Mouse (Mus musculus) thymus, postnatal 10 days (tissue): ENCODE measurements around the gene Gfra1.

ENCODE experiments used
- DNase-seq, 2 experiments: peaks; one replicate each; pipeline ENCODE4 v3.0.0; 2021; ENCODE audit warnings: low spot score in 2 of 2

The Gfra1 gene

DNA sequence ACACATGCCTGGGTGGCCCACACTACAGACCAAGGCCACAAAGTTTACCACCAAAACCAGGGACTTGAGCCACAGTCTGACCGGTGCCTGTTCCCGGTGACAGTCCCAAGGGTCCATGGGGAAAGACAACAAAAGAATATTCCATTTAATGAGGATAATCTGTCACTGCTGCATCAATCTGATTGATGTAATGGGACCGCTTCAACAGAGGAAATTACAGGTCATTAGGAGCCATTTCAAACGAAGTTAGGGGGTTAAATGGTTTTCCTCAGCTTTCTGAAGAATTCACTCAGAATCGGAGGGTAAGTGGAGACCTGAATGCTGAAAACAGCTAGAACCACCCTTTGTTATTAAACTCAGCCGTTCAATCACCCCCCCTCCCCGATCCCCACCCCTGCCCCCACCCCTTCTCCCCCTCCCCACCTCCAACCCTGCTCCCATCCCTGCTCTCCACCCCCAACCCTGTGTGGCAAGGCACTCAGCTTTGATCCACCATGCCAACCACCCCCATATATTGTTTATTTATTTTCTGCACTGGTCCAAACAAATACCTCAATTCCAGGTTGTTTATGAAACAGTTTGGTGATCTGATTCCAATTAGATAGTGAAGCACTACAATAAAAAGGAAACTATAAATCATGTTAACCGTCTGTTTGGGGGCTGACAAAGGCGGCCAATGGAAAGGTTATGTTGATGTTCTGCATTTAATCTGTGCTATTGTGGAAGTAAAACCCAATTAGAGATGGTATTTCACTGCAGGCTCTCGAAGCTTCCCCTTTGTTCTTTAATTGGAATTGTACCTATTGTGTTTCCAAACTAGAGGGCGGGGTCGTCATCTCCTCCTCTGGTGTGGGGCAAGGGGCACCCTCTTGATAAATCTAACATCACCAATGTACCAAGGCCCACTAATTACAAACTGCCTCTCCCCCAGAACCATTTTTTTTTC lies 119.9 kb downstream of the Gfra1 start:
- DNase-seq = no peak

DNA sequence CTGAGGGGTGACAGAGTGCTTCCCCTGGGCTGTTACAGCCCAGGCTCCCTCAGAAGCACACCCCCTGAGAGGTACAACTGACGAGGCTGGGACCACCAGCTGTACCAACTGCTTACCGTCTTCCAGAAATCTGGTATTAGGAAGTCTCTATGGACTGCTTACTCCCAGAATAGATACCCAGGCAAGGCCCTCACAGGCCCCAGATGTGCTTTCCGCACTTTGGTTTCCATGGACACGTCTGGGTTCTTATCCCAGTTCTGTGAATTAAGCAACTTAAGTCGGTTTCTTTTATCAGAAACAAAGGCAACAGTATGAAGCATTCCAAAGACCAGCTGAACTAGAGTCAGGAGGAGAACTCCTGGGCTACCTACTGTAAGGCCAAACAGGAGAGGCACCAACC lies 126.4 kb downstream of the Gfra1 start:
- DNase-seq = no peak

DNA sequence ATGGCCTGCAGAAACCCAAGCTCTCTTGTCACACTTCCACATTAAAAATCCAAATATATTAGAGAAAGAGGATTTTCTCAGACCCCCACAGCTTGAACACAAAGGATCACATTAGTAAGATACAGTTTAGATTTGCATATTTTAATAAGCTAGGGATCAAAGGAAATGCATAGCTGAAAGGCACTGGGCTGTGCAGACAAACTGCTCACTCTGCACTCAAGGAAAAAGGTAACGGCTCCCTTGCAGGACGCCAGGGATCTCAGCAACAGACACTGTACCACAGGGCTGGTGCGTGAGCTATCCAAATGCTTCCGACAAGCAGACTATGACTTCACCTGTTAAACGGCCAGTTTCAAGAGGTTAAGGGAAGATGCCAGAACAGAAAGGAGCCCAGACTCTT lies 127.7 kb downstream of the Gfra1 start:
- no peak for DNase-seq

DNA sequence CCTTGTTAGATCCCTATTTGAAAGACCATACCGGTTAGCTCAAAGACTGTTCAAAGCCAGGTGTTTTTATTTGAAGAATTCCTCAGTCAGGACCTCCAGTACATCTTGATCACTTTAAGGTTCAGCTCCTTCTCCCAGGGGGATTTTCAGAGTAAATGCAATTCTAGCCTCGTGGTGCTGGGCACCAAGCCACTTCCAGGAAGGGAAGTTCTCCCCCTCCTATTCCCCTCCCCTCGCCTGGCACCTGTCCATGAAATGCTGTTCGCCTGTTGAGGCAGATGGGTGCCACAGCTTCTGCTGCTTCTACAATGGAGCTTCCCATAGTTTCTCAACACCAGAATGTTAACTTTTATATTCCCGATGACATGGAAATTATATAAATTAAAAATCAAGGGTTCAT lies 139.2 kb downstream of the Gfra1 start:
- DNase-seq = no peak

GRCm38 (mm10) chr19:58315681-58316080 lies 140.0 kb downstream of the Gfra1 start:
- no peak for DNase-seq

DNA sequence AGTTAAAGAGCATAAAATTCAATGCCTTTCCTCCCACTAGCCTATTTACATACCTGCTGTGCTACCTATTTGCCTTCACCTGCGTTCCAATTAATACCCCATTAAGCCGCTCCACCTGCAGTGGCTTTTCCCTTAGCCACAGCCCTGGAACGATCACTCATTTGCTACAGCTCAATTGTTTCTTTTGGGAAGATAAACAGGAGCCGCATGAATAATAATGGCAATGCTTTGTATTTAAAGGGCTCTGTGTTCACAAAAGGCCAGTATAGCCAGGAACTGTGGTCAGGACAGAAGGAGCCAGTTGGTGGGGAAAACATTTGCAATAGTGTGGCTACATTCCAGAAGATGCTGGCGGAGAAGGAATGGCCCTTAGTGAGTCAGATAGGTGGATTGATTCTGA lies 141.1 kb downstream of the Gfra1 start:
- no peak for DNase-seq

GRCm38 (mm10) chr19:58313785-58314184 lies 141.9 kb downstream of the Gfra1 start:
- no peak for DNase-seq

DNA sequence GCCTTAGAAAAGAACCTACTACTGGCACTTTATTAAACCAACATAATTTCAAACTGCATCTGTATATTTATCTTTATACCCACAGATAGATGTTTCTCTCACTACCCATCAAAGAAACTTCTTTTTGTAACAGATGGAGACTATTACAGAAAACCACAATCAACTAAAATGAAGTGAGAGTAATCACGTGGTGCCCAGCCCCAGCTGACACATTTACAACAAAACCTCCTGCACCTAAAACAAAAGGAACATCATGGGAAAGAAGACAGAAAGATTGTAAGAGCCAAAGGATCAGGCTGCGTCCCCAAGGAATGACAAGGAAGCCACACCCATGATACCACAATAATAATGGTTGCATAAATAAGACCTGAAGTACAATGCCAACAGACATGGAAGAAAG lies 143.2 kb downstream of the Gfra1 start:
- no peak for DNase-seq

- no peak for DNase-seq
Observed at GRCm38 (mm10) chr19:58310334-58311315, 145.1 kb downstream of the Gfra1 start.

DNA sequence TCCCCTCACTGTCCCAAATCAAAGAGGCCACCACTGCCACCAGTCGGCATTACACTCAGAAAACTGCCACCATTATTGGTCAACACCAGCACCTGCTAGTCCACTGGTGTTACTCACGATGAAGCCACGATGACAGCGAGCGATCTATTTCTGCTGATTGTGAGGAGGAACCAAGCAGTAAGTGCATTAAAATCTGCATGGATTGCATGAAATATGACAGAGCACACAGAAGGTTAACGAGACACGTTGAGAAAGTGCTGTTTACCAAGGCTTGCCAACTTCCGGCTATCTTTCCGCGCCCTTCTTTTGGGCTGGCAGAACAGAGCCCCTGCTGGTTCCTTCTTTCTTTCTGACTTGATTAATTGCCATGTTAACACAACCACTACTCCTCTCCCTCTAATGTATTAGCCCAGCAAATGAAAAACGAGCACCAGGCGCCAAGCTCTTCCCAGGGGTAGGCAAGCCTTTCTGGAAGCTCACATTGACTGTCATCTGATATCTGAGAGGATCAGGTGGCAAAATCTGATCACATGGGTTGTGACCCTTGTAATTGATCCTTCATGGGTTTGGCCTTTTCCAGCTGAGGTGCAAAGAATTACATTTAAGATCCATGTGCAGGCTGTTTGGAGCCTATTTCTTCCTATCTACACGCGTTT lies 146.0 kb downstream of the Gfra1 start:
- no peak for DNase-seq

DNA sequence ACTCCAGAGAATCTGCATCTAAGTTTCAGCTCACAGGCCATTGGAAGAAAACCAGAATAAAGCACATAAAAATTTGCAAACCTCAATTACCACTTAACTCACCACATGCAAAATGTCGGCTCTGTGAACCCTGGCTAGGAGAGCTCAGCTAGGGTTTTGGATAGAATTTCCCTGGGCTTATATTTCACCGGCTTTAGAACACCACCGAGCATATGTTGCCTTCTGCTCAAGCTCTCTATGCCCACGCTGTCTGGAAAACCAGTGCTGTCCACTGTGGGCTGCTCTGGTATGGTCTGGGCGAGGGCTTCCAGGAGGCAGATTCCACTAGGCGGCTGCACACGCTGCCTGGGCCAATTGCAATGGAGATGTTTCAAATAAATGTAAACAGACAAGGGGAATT lies 154.6 kb downstream of the Gfra1 start:
- no peak for DNase-seq

- no peak for DNase-seq
Observed at GRCm38 (mm10) chr19:58297926-58298325, 157.8 kb downstream of the Gfra1 start.

DNA sequence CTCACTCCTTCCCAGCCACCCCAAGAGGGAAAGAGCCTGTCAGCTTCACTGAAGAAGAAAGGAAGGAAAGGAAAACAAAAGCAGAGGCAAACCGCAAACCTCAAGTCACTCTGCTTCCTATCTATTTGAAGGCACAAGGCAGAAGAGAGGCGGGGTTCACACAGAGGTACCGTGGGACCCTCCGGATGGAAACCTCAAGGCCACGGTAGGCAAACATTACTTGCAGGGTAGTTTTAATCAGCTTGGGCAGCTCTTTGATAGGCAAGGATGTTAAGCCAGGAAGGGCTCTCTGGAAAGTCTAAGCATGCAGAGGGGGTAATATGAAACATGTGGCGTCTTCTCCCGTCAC lies 158.9 kb downstream of the Gfra1 start:
- DNase-seq = peak; percentile 14 to 32

GRCm38 (mm10) chr19:58295986-58296841 lies 159.5 kb downstream of the Gfra1 start:
- no peak for DNase-seq

- no peak for DNase-seq
Observed at GRCm38 (mm10) chr19:58288145-58288544, 167.6 kb downstream of the Gfra1 start.

- DNase-seq = no peak
Observed at GRCm38 (mm10) chr19:58275281-58275680, 180.4 kb downstream of the Gfra1 start.

DNA sequence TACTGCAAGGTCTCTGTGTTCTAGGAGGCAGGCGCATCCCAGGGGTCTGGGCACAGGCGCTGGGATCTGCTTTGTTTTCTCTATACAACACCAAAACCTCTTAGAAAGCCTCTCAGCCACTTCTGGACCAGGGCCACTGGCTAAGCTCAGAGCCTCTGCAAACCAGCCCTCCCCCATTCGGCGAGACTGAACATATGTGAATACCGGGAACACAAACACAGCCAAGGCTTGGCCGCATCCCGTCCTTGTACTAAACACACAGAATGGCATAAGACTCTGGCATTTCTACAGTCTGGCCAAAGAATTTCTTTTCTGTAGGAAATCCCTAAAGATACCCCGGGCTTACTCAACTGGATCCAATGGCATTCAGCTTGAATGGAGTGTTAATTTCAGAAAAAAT lies 183.9 kb downstream of the Gfra1 start:
- no peak for DNase-seq

DNA sequence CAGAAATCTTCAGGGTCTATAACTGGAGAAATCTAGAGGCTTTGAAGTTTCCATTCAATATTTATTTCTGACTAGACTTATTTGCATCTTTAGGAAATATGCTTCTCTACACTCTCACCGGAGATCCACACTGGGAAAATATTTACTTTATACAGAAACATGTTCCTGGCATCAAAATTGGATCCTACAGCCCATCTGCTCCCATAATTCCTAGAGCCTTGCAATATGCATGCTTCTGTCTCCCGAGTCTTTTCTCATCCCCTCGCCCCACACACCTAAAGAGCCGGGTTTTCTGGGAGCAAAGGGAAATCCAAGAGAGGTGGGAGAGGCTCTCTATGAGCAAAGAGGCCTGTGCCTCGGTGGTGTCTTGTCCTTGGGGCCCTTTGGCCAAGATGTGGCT lies 184.9 kb downstream of the Gfra1 start:
- DNase-seq = no peak

GRCm38 (mm10) chr19:58268476-58268875 lies 187.2 kb downstream of the Gfra1 start:
- DNase-seq = no peak

DNA sequence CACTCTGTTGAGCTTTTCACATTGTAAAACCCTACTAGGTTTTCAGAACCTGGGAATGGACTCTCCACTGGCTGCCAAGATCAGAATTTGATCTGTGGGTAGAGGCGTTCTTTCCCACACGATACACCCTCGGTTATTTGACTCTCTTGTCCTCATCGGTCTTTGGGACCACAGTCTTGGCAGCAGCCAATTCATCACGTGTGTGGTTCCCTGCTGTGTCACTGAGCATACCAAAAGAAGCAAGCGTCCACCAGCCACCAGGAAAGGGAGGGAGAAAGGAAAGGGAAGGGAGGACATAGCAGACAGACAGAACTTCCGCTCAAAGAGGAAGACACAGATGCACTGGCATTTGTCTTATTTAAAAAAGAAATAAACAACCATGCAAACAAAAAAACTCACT lies 189.1 kb downstream of the Gfra1 start:
- DNase-seq = no peak

GRCm38 (mm10) chr19:58260934-58261333 lies 194.8 kb downstream of the Gfra1 start:
- no peak for DNase-seq
